Mouse (Mus musculus) ES-E14 (cell line): ENCODE results near the gene Elobl. TPM values are rescaled to one million over a fixed set of nuclear protein-coding genes. Genes with fewer than 3 reads are reported as not detected.
A peak's percentile ranks its signal among the peaks of the same experiment; 100 is the strongest.
"Not testable (repeated sequence)": the region's sequence is repeated elsewhere in the genome, so short reads cannot be mapped to it uniquely, and the experiment has no call there.

Source experiments
- DNase-seq: peaks from one replicate; pipeline ENCODE4 v3.0.0-alpha.2; 2013; ENCODE audit warnings: low read depth, low spot score
- H3K27ac ChIP-seq: 2 replicates; pipeline ENCODE4 v1.5.1; 2012; ENCODE audit warnings: low read depth, mild to moderate bottlenecking, low read length, moderate library complexity, mixed read lengths; ENCODE audit not compliant: poor library complexity, insufficient read depth, severe bottlenecking
- H3K36me3 ChIP-seq: 2 replicates; pipeline ENCODE4 v1.6.1; 2012; ENCODE audit warnings: mild to moderate bottlenecking, low read length, moderate library complexity, mixed read lengths; ENCODE audit not compliant: control insufficient read depth, poor library complexity, insufficient read depth, severe bottlenecking
- H3K4me1 ChIP-seq, 2 experiments: fragments of 150-350 bp in 1 of 2; sonication (generic) in 1 of 2; 2 replicates each; pipeline ENCODE4 v1.6.1; 2012; ENCODE audit warnings: low read length in 2 of 2, mild to moderate bottlenecking in 1 of 2, mixed read lengths in 1 of 2; ENCODE audit not compliant: control insufficient read depth in 2 of 2, insufficient read depth in 2 of 2, poor library complexity in 1 of 2
- H3K4me3 ChIP-seq, 2 experiments: fragments of 150-350 bp in 1 of 2; sonication (generic) in 1 of 2; 2 replicates each; pipeline ENCODE4 v1.5.1; 2012; ENCODE audit warnings: low read length in 2 of 2, low read depth in 1 of 2, mild to moderate bottlenecking in 1 of 2, mixed read lengths in 1 of 2; ENCODE audit not compliant: insufficient read depth in 1 of 2, poor library complexity in 1 of 2, severe bottlenecking in 1 of 2
- H3K9ac ChIP-seq: 2 replicates; pipeline ENCODE4 v1.6.1; 2012; ENCODE audit warnings: low read depth, mild to moderate bottlenecking, low read length, mixed read lengths; ENCODE audit not compliant: poor library complexity, insufficient read depth, severe bottlenecking
- H3K9me3 ChIP-seq: fragments of 150-350 bp; sonication (generic); 2 replicates; pipeline ENCODE4 v1.6.1; 2012; ENCODE audit warnings: low read depth, mild to moderate bottlenecking, low read length; ENCODE audit not compliant: control insufficient read depth, insufficient read depth
- CHD2 ChIP-seq: IDR thresholded peaks from 2 replicates; pipeline ENCODE4 v1.6.1; 2014; ENCODE audit warnings: mild to moderate bottlenecking, low read depth, low read length, inconsistent platforms
- HCFC1 ChIP-seq: IDR thresholded peaks from 2 replicates; pipeline ENCODE4 v1.6.1; 2012; ENCODE audit warnings: low read length, inconsistent platforms, borderline replicate concordance; ENCODE audit not compliant: insufficient read depth
- MAFK ChIP-seq: IDR thresholded peaks from 2 replicates; pipeline ENCODE4 v1.6.1; 2014; ENCODE audit warnings: mild to moderate bottlenecking, low read depth, low read length, inconsistent platforms; ENCODE audit not compliant: insufficient read depth
- ZC3H11A ChIP-seq: IDR thresholded peaks from 2 replicates; pipeline ENCODE4 v1.6.1; 2012; ENCODE audit warnings: low read depth, mild to moderate bottlenecking, inconsistent platforms, low read length, borderline replicate concordance
- ZNF384 ChIP-seq: IDR thresholded peaks from 2 replicates; pipeline ENCODE4 v1.6.1; 2012; ENCODE audit warnings: low read depth, low read length, inconsistent platforms
- in situ Hi-C, 2 experiments: fragments of 600-800 bp; cut with MboI; formaldehyde crosslinking; loops; one replicate each; pipeline ENCODE4 v1.15.1; 2025; ENCODE audit warnings: low sequenced_read_pairs in 2 of 2, inconsistent platforms in 1 of 2; ENCODE audit not compliant: unreplicated experiment in 2 of 2
- total RNA-seq: library from RNA; depleted of rRNA; stranded (reverse); fragments of 300-350 nt; gene quantifications from 2 replicates; pipeline ENCODE4 v1.2.3, GENCODE M21; 2012

The Elobl gene
- total RNA-seq, 1 experiment, result 1.6 TPM

DNA sequence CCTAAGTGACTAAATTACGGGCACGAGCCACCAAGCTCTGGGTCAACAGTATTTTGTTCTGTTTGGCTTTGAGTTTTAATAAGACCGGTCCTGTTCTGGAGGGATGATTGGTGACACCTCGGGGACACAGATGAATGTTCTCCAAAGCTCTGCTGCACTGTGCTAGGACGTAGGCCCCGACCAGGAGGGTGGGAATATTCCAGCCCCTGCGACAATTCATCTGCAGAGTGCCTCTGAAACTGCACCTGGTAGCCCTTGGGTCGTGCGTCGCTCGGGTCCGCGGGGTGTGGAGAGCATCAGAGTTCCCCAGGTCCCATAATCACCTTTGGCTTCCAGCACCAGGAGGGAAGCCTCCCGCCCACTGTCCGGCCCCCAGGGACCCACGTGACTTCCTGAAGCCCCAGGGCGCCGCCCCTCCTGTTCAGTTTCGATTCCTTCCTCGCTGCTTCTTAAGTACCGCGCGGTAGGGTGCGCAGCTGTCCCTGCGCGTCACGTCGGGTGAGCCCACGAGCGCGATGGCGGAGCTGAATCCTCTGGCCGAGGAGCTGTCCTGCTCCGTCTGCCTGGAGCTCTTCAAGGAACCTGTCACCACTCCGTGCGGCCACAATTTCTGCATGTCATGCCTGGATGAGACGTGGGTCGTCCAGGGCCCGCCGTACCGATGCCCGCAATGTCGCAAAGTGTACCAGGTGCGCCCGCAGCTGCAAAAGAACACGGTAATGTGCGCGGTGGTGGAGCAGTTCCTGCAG is 32.4 kb upstream of the Elobl start, which contains the start of gene Trim25:
Trim25 (plus strand) TSS at position 403 of the 749 bp plus-strand sequence.
- Histone ChIP-seq H3K4me3 (peak within 1 kb of the TSS; percentile 81 to 91), H3K9ac (peak within 1 kb of the TSS; percentile 76), H3K36me3 (peaks cover 13% of the 10 kb centered on the region; the same call in 1 of the 2 replicates), H3K4me1 (peaks cover 15 to 27% of the 10 kb centered on the region in 2 experiments), H3K9me3 (no peaks in the 10 kb centered on the region), H3K27ac (peak within 1 kb of the TSS; percentile 67; the same call in 1 of the 2 replicates)
- in situ Hi-C loops, result no loop called here
- TF ChIP-seq HCFC1, result 0 out of 2 replicates have a peak, but pooled peaks have one; percentile 53
- no peak for TF ChIP-seq ZNF384
- DNase-seq, result peak; percentile 95

DNA sequence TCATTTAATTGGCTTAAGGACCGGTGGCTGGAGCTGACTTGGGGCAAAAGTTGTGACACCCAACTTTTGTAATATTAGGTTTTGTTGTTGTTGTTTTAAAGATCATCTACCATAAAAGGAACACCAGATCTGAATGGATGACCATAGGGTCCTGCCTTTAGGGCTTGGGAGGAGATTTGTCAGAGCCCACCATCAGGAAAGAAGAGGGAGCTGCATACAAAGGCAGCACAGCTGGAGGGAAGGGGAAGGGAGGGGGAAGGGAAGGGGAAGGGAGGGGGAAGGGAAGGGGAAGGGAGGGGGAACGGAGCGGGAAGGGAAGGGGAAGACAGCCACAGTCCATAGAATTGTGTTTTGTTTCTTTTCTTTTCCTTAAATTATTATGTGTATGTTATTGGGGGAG is 31.7 kb upstream of the Elobl start:
- TF ChIP-seq CHD2 (0 out of 2 replicates have a peak, but pooled peaks have one; percentile 31), HCFC1 (no peak)
- peak overlapping the region; percentile 67; the same call in 1 of the 2 replicates for H3K27ac ChIP-seq
- peak overlapping the region; percentile 81 to 91; a peak in 2 of 4 replicates for H3K4me3 ChIP-seq
- no peak overlapping the region for H3K9ac ChIP-seq
- in situ Hi-C loops, result no loop called here
- peaks cover 9% of the 10 kb centered on the region; the same call in 1 of the 2 replicates for H3K36me3 ChIP-seq
- no peaks in the 10 kb centered on the region for H3K9me3 ChIP-seq
- DNase-seq, result no peak
- H3K4me1 ChIP-seq, result peaks cover 11 to 25% of the 10 kb centered on the region in 2 experiments

DNA sequence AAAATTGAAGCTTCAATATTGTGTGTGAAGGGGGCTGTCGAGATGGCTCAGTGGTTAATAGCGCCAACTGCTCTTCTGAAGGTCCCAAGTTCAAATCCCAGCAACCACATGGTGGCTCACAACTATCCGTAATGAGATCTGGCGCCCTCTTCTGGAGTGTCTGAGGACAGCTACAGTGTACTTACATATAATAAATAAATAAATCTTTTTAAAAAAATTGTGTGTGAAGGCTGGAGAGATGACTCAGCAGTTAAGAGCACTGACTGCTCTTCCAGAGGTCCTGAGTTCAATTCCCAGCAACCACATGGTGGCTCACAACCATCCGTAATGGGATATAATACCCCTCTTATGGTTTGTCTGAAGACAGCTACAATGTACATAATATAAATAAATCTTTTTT is 30.6 kb upstream of the Elobl start:
- H3K9ac ChIP-seq, H3K4me3 ChIP-seq, H3K36me3 ChIP-seq, DNase-seq, H3K9me3 ChIP-seq, in situ Hi-C loops: not testable (repeated sequence)
- TF ChIP-seq MAFK (peak; percentile 66; the same call in 1 of the 2 replicates), ZNF384 (peak; percentile 32; the same call in 1 of the 2 replicates)
- H3K4me1 ChIP-seq, result peaks cover 8 to 24% of the 10 kb centered on the region in 2 experiments
- H3K27ac ChIP-seq, result peak overlapping the region; percentile 92; the same call in 1 of the 2 replicates

DNA sequence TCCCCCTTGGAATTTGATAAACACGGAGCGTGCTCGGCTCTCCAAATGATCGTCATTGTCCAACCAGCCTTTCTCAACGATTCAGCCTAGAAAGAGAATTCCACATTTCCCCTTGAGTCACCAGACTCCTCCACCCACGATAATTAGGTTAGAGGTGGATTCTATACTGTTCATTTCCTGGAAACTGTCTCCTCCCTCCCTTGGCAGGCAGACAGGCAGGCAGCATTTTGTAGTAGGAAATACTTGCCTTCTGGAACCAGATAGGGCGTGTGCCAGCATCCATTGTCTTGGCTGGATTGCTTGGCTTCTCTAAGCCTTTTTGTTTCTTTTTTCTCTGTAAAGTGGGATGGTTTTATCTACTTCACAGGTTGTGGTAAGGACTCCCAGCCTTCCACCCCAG is 29.7 kb upstream of the Elobl start:
- H3K36me3 ChIP-seq, result peaks cover 2% of the 10 kb centered on the region; the same call in 1 of the 2 replicates
- H3K4me3 ChIP-seq, result peak overlapping the region; percentile 27 to 46
- H3K4me1 ChIP-seq, result peaks cover 8 to 22% of the 10 kb centered on the region in 2 experiments
- peak; percentile 64 for DNase-seq
- no peaks in the 10 kb centered on the region for H3K9me3 ChIP-seq
- H3K9ac ChIP-seq, result peak overlapping the region; percentile 40; the same call in 1 of the 2 replicates
- peak overlapping the region; percentile 92 for H3K27ac ChIP-seq
- TF ChIP-seq ZC3H11A, result no peak
- no peak for TF ChIP-seq CHD2
- TF ChIP-seq MAFK, result no peak
- TF ChIP-seq ZNF384, result no peak
- no peak for TF ChIP-seq HCFC1
- in situ Hi-C loops, result no loop called here

DNA sequence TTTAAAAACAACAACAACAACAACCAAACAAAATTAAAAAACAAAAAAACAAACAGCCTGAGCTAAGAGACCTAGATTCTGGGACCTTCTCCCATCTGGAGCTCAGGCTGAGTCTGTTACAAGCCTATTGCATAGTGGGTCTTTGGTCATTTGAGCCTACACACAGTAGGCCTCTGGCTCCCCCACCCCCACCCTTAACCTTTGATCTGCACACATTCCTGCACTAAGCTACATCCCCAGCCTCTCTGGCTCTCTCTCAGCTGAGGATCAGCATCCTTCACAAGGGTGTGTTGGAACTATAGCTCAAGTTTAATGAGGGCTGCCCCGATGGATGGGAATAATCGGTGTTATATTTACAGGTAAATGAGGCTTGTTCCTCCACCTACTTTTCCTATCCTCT is 28.9 kb upstream of the Elobl start:
- Histone ChIP-seq H3K4me1 (peaks cover 8 to 22% of the 10 kb centered on the region in 2 experiments), H3K4me3 (peak overlapping the region; percentile 27 to 46), H3K36me3 (0 out of 2 replicates have a peak, but pooled peaks cover 6% of the 10 kb centered on the region), H3K9ac (peak overlapping the region; percentile 40; the same call in 1 of the 2 replicates), H3K27ac (peak overlapping the region; percentile 92; the same call in 1 of the 2 replicates), H3K9me3 (no peaks in the 10 kb centered on the region)
- no peak for DNase-seq
- in situ Hi-C loops, result no loop called here
- TF ChIP-seq ZC3H11A (no peak), CHD2 (0 out of 2 replicates have a peak, but pooled peaks have one; percentile 12)
